Mouse (Mus musculus): ENCODE results near the gene Atxn10. TPM values are rescaled to one million over a fixed set of nuclear protein-coding genes. Genes with fewer than 3 reads are reported as not detected.

The Atxn10 gene
- total and polyA plus RNA-seq, 2 experiments from 2014 or later, result 271 to 519 TPM

DNA sequence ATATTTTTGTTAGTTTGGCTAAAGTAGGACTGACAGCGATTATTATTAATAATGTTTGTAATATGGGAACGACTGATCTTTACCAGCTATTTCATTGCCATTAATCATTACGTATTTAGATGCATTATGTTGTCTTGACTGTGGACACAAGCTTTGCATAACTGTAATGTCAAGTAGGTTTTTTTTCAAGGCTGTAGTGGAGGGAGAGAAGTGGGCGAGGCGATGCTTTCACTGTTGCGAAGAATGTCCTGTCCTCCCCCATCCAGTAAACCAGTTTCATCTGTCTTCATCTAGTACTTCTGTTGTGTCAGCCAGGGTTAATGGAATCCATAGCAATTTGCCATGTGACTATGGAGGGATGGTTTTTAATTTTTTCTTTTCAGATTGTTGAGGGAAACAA lies 20.1 kb downstream of the Atxn10 start:
- 81% methylated on average over 6 of the region's 6 CpGs for WGBS
- Histone ChIP-seq H3K9ac (replicated peaks; ENCODE audit: low read length, poor library complexity, severe bottlenecking) (no peak overlapping the region), H3K4me3 (ENCODE audit: low read depth, low read length) (no peak overlapping the region), H3K27ac (ENCODE audit: low read depth, low read length) (no peak overlapping the region), H3K4me1 (ENCODE audit: insufficient read depth, low read length) (no peaks in the 10 kb centered on the region), H3K4me2 (ENCODE audit: low read depth, low read length, poor library complexity, severe bottlenecking) (no peak overlapping the region), H3K36me3 (ENCODE audit: insufficient read depth, low read length) (peaks cover 4% of the 10 kb centered on the region), H3K9me3 (ENCODE audit: low read length) (no peaks in the 10 kb centered on the region), H3K27me3 (ENCODE audit: insufficient read depth, low read length) (no peaks in the 10 kb centered on the region)
- ATAC-seq (ENCODE audit: low FRiP score) (no peak), DNase-seq (ENCODE audit: low spot score) (no peak)
- TF ChIP-seq CTCF (IDR thresholded peaks at IDR 0.05), result no peak

DNA sequence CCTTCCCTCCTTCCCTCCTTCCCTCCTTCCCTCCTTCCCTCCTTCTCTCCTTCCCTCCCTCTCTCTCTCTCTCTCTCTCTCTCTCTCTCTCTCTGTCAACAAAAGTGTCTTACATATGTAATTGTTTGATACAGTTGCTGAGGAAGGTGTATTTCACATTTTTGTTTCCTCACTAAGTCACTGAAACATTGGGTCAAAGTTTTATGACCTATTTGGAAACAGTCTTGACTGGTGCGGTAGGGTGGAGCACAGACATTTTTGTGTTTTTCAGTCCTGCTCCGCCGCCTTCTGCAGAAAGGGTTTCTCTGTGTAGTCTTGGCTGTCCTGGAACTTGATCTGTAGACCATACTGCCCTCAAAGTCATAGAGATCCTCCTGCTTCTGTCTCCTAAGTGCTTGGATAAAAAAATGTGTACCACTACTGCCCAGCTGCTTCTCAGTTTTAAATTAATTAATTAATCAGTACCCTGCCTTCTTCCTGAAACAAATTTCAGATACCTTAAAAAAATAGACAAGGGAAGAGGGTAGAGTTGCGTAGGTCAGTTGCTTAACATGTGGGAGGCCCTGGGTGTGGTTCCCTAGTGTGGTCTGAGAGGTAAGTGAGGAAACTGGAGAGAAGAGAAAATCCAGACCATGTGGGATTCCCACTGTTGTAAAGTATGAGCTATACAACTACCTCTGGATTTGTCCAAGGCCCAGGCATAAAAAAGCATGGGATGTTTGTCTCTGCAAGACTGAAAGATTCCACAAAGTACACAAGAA lies 21.6 kb downstream of the Atxn10 start:
- Histone ChIP-seq H3K4me1 (ENCODE audit: insufficient read depth, low read length) (no peaks in the 10 kb centered on the region), H3K9me3 (ENCODE audit: low read length) (no peaks in the 10 kb centered on the region), H3K27ac (ENCODE audit: low read depth, low read length) (no peak overlapping the region), H3K9ac (replicated peaks; ENCODE audit: low read length, poor library complexity, severe bottlenecking) (no peak overlapping the region), H3K4me3 (ENCODE audit: low read depth, low read length) (no peak overlapping the region), H3K4me2 (ENCODE audit: low read depth, low read length, poor library complexity, severe bottlenecking) (no peak overlapping the region), H3K36me3 (ENCODE audit: insufficient read depth, low read length) (peaks cover 14% of the 10 kb centered on the region), H3K27me3 (ENCODE audit: insufficient read depth, low read length) (no peaks in the 10 kb centered on the region)
- TF ChIP-seq CTCF (IDR thresholded peaks at IDR 0.05), result no peak
- no peak for DNase-seq (ENCODE audit: low spot score)
- no peak for ATAC-seq (ENCODE audit: low FRiP score)
- 93% methylated on average over 4 of the region's 4 CpGs for WGBS

DNA sequence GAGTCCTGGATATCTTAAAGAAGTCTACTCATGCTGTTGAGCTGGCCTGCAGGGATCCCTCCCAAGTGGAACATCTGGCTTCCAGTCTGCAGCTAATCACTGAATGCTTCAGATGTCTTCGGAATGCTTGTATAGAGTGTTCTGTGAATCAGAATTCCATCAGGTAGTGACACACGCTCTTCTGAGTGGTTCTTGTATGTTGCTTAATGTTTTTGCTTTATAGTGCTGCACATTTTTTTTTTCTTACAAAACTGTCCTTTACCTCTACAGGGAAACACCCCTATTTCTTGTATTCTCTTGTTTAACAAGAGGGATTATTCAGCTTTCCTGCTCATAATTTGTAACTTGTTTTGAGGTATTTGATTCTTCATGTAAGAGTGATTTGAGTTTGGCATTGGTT lies 23.4 kb downstream of the Atxn10 start:
- no peaks in the 10 kb centered on the region for H3K9me3 ChIP-seq (ENCODE audit: low read length)
- no peaks in the 10 kb centered on the region for H3K27me3 ChIP-seq (ENCODE audit: insufficient read depth, low read length)
- H3K4me2 ChIP-seq (ENCODE audit: low read depth, low read length, poor library complexity, severe bottlenecking), result no peak overlapping the region
- WGBS, result 86% methylated on average over 2 of the region's 2 CpGs
- no peaks in the 10 kb centered on the region for H3K4me1 ChIP-seq (ENCODE audit: insufficient read depth, low read length)
- DNase-seq (ENCODE audit: low spot score) (no peak), ATAC-seq (ENCODE audit: low FRiP score) (no peak)
- H3K4me3 ChIP-seq (ENCODE audit: low read depth, low read length), result no peak overlapping the region
- no peak overlapping the region for H3K27ac ChIP-seq (ENCODE audit: low read depth, low read length)
- peaks cover 14% of the 10 kb centered on the region for H3K36me3 ChIP-seq (ENCODE audit: insufficient read depth, low read length)
- no peak for TF ChIP-seq CTCF (IDR thresholded peaks at IDR 0.05)
- H3K9ac ChIP-seq (replicated peaks; ENCODE audit: low read length, poor library complexity, severe bottlenecking), result 0 out of 2 replicates have a peak overlapping the region, but pooled peaks have one; percentile 0

GRCm38 (mm10) chr15:85359901-85360300 lies 23.9 kb downstream of the Atxn10 start:
- peaks cover 14% of the 10 kb centered on the region for H3K36me3 ChIP-seq (ENCODE audit: insufficient read depth, low read length)
- no peaks in the 10 kb centered on the region for H3K4me1 ChIP-seq (ENCODE audit: insufficient read depth, low read length)
- WGBS, result 90% methylated on average over 4 of the region's 4 CpGs
- 0 out of 2 replicates have a peak overlapping the region, but pooled peaks have one; percentile 0 for H3K9ac ChIP-seq (replicated peaks; ENCODE audit: low read length, poor library complexity, severe bottlenecking)
- no peak for TF ChIP-seq CTCF (IDR thresholded peaks at IDR 0.05)
- DNase-seq (ENCODE audit: low spot score) (no peak), ATAC-seq (ENCODE audit: low FRiP score) (no peak)
- H3K4me2 ChIP-seq (ENCODE audit: low read depth, low read length, poor library complexity, severe bottlenecking), result no peak overlapping the region
- no peak overlapping the region for H3K27ac ChIP-seq (ENCODE audit: low read depth, low read length)
- H3K9me3 ChIP-seq (ENCODE audit: low read length), result no peaks in the 10 kb centered on the region
- no peak overlapping the region for H3K4me3 ChIP-seq (ENCODE audit: low read depth, low read length)
- no peaks in the 10 kb centered on the region for H3K27me3 ChIP-seq (ENCODE audit: insufficient read depth, low read length)

DNA sequence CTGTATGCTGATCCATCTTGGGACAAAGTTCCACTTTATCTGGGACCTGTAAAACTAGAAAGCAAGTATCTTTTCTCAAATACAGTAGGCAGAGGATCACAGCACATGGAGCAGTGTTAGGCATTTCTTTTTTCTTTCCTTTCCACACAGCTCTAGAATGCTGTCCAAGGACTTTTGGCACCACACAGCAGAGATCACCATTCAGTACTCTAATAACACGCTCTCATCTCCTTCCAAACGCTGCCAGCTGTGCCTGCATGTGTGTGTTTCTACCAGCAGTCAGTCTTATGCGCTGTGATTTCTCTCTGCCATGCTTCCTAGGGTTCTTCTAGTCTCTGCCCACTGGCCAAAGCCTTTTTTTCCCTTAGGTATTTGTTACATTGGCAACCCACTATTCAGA lies 28.3 kb downstream of the Atxn10 start:
- Histone ChIP-seq H3K4me2 (ENCODE audit: low read depth, low read length, poor library complexity, severe bottlenecking) (no peak overlapping the region), H3K27me3 (ENCODE audit: insufficient read depth, low read length) (no peaks in the 10 kb centered on the region), H3K36me3 (ENCODE audit: insufficient read depth, low read length) (peaks cover 27% of the 10 kb centered on the region), H3K4me3 (ENCODE audit: low read depth, low read length) (no peak overlapping the region), H3K9ac (replicated peaks; ENCODE audit: low read length, poor library complexity, severe bottlenecking) (no peak overlapping the region), H3K27ac (ENCODE audit: low read depth, low read length) (no peak overlapping the region), H3K4me1 (ENCODE audit: insufficient read depth, low read length) (no peaks in the 10 kb centered on the region), H3K9me3 (ENCODE audit: low read length) (no peaks in the 10 kb centered on the region)
- TF ChIP-seq CTCF (IDR thresholded peaks at IDR 0.05), result no peak
- no peak for ATAC-seq (ENCODE audit: low FRiP score)
- WGBS, result 75% methylated on average over 3 of the region's 3 CpGs
- DNase-seq (ENCODE audit: low spot score), result peak; percentile 32

GRCm38 (mm10) chr15:85366938-85367337 lies 30.9 kb downstream of the Atxn10 start:
- no peak for ATAC-seq (ENCODE audit: low FRiP score)
- WGBS, result 71% methylated on average over 5 of the region's 5 CpGs
- H3K36me3 ChIP-seq (ENCODE audit: insufficient read depth, low read length), result peaks cover 19% of the 10 kb centered on the region
- H3K9ac ChIP-seq (replicated peaks; ENCODE audit: low read length, poor library complexity, severe bottlenecking), result no peak overlapping the region
- TF ChIP-seq CTCF (IDR thresholded peaks at IDR 0.05), result no peak
- H3K9me3 ChIP-seq (ENCODE audit: low read length), result no peaks in the 10 kb centered on the region
- H3K4me1 ChIP-seq (ENCODE audit: insufficient read depth, low read length), result no peaks in the 10 kb centered on the region
- H3K4me2 ChIP-seq (ENCODE audit: low read depth, low read length, poor library complexity, severe bottlenecking), result no peak overlapping the region
- no peak overlapping the region for H3K27ac ChIP-seq (ENCODE audit: low read depth, low read length)
- DNase-seq (ENCODE audit: low spot score), result no peak
- H3K4me3 ChIP-seq (ENCODE audit: low read depth, low read length), result no peak overlapping the region
- H3K27me3 ChIP-seq (ENCODE audit: insufficient read depth, low read length), result no peaks in the 10 kb centered on the region
